Mouse (Mus musculus) cerebellum, adult 8-10 months (tissue): Measurements from ENCODE around the gene Pced1b.

Experiments used
- DNase-seq: peaks from one replicate; pipeline ENCODE4 v3.0.0; 2022

Gene Pced1b

GRCm38 (mm10) chr15:97407496-97408454 is 160.9 kb downstream of the Pced1b start:
- DNase-seq: no peak

GRCm38 (mm10) chr15:97411136-97411535 is 164.2 kb downstream of the Pced1b start:
- DNase-seq: no peak

GRCm38 (mm10) chr15:97411671-97412070 is 164.8 kb downstream of the Pced1b start:
- DNase-seq: no peak

- DNase-seq: no peak
Measured at GRCm38 (mm10) chr15:97412308-97412707, 165.4 kb downstream of the Pced1b start.

GRCm38 (mm10) chr15:97412861-97413260 is 166.0 kb downstream of the Pced1b start:
- DNase-seq: no peak

- no peak for DNase-seq
Measured at GRCm38 (mm10) chr15:97414718-97415413, 168.0 kb downstream of the Pced1b start.

GRCm38 (mm10) chr15:97415426-97415946 is 168.6 kb downstream of the Pced1b start:
- DNase-seq: no peak

- no peak for DNase-seq
Measured at GRCm38 (mm10) chr15:97420292-97420691, 173.4 kb downstream of the Pced1b start.

GRCm38 (mm10) chr15:97421533-97421932 is 174.6 kb downstream of the Pced1b start:
- DNase-seq: no peak

GRCm38 (mm10) chr15:97422212-97422944 is 175.5 kb downstream of the Pced1b start:
- DNase-seq: no peak

GRCm38 (mm10) chr15:97424375-97424774 is 177.5 kb downstream of the Pced1b start:
- no peak for DNase-seq

GRCm38 (mm10) chr15:97424961-97425360 is 178.1 kb downstream of the Pced1b start:
- no peak for DNase-seq

- no peak for DNase-seq
Measured at GRCm38 (mm10) chr15:97429201-97429900, 182.4 kb downstream of the Pced1b start.

- no peak for DNase-seq
Measured at GRCm38 (mm10) chr15:97431533-97431932, 184.6 kb downstream of the Pced1b start.

GRCm38 (mm10) chr15:97432221-97432620 is 185.3 kb downstream of the Pced1b start:
- DNase-seq: no peak
